Mouse (Mus musculus): ENCODE results near the gene Rasgef1b. TPM values are rescaled to one million over a fixed set of nuclear protein-coding genes. Genes with fewer than 3 reads are reported as not detected.

Rasgef1b gene
- polyA plus RNA-seq, 1 experiment from 2014 or later, result 8.5 TPM

GRCm38 (mm10) chr5:99404403-99405170 lies 324.3 kb downstream of the Rasgef1b start:
- no peak for ATAC-seq (ENCODE audit: insufficient number of reproducible peaks, insufficient read depth, low FRiP score, low TSS enrichment, low read depth)
- H3K36me3 ChIP-seq, result no peaks in the 10 kb centered on the region
- no peak overlapping the region for H3K4me2 ChIP-seq
- H3K9ac ChIP-seq, result no peak overlapping the region
- 83% methylated on average over 11 of the region's 11 CpGs for WGBS
- peaks cover 16% of the 10 kb centered on the region for H3K4me1 ChIP-seq
- no peak overlapping the region for H3K27ac ChIP-seq
- H3K4me3 ChIP-seq, result no peak overlapping the region
- H3K9me3 ChIP-seq, result no peaks in the 10 kb centered on the region
- no peaks in the 10 kb centered on the region for H3K27me3 ChIP-seq

- WGBS, result 53% methylated on average over 5 of the region's 5 CpGs
- no peak overlapping the region for H3K9ac ChIP-seq
- H3K4me2 ChIP-seq, result no peak overlapping the region
- no peaks in the 10 kb centered on the region for H3K27me3 ChIP-seq
- H3K36me3 ChIP-seq, result no peaks in the 10 kb centered on the region
- no peak overlapping the region for H3K27ac ChIP-seq
- ATAC-seq (ENCODE audit: insufficient number of reproducible peaks, insufficient read depth, low FRiP score, low TSS enrichment, low read depth), result no peak
- H3K4me1 ChIP-seq, result peaks cover 16% of the 10 kb centered on the region
- H3K9me3 ChIP-seq, result no peaks in the 10 kb centered on the region
- H3K4me3 ChIP-seq, result no peak overlapping the region
These were observed 325.5 kb downstream of the Rasgef1b start for GRCm38 (mm10) chr5:99403325-99403724.

- 27% methylated on average over 2 of the region's 2 CpGs for WGBS
These were observed 326.1 kb downstream of the Rasgef1b start for GRCm38 (mm10) chr5:99402784-99403183.

GRCm38 (mm10) chr5:99402297-99402696 lies 326.6 kb downstream of the Rasgef1b start:
- H3K27me3 ChIP-seq, result no peaks in the 10 kb centered on the region
- H3K4me3 ChIP-seq, result no peak overlapping the region
- 14% methylated on average over 7 of the region's 7 CpGs for WGBS
- H3K36me3 ChIP-seq, result no peaks in the 10 kb centered on the region
- H3K4me1 ChIP-seq, result peaks cover 16% of the 10 kb centered on the region
- ATAC-seq (ENCODE audit: insufficient number of reproducible peaks, insufficient read depth, low FRiP score, low TSS enrichment, low read depth), result peak; percentile 72; the same call in 1 of the 2 replicates
- H3K9ac ChIP-seq, result no peak overlapping the region
- no peaks in the 10 kb centered on the region for H3K9me3 ChIP-seq
- H3K27ac ChIP-seq, result no peak overlapping the region
- H3K4me2 ChIP-seq, result peak overlapping the region; percentile 20; the same call in 1 of the 2 replicates

More at GRCm38 (mm10) chr5:99402784-99403183, 326.1 kb downstream of the Rasgef1b start:
- peak overlapping the region; percentile 20; the same call in 1 of the 2 replicates for H3K4me2 ChIP-seq
- peaks cover 16% of the 10 kb centered on the region for H3K4me1 ChIP-seq
- no peak overlapping the region for H3K27ac ChIP-seq
- H3K36me3 ChIP-seq, result no peaks in the 10 kb centered on the region
- H3K4me3 ChIP-seq, result no peak overlapping the region
- ATAC-seq (ENCODE audit: insufficient number of reproducible peaks, insufficient read depth, low FRiP score, low TSS enrichment, low read depth), result 0 out of 2 replicates have a peak, but pooled peaks have one; percentile 30
- no peak overlapping the region for H3K9ac ChIP-seq
- H3K27me3 ChIP-seq, result no peaks in the 10 kb centered on the region
- no peaks in the 10 kb centered on the region for H3K9me3 ChIP-seq

- H3K4me3 ChIP-seq, result no peak overlapping the region
- no peak for ATAC-seq (ENCODE audit: insufficient number of reproducible peaks, insufficient read depth, low FRiP score, low TSS enrichment, low read depth)
- no peak overlapping the region for H3K4me2 ChIP-seq
- no peaks in the 10 kb centered on the region for H3K9me3 ChIP-seq
- no peak overlapping the region for H3K27ac ChIP-seq
- WGBS, result 57% methylated on average over 7 of the region's 7 CpGs
- peaks cover 16% of the 10 kb centered on the region for H3K4me1 ChIP-seq
- H3K27me3 ChIP-seq, result no peaks in the 10 kb centered on the region
- no peak overlapping the region for H3K9ac ChIP-seq
- no peaks in the 10 kb centered on the region for H3K36me3 ChIP-seq
These were observed 328.8 kb downstream of the Rasgef1b start for GRCm38 (mm10) chr5:99399855-99400626.

- H3K36me3 ChIP-seq, result no peaks in the 10 kb centered on the region
- 87% methylated on average over 5 of the region's 5 CpGs for WGBS
- no peak overlapping the region for H3K4me3 ChIP-seq
- ATAC-seq (ENCODE audit: insufficient number of reproducible peaks, insufficient read depth, low FRiP score, low TSS enrichment, low read depth), result no peak
- no peaks in the 10 kb centered on the region for H3K27me3 ChIP-seq
- H3K4me1 ChIP-seq, result peaks cover 16% of the 10 kb centered on the region
- H3K4me2 ChIP-seq, result no peak overlapping the region
- no peak overlapping the region for H3K9ac ChIP-seq
- H3K9me3 ChIP-seq, result no peaks in the 10 kb centered on the region
- no peak overlapping the region for H3K27ac ChIP-seq
These were observed 330.3 kb downstream of the Rasgef1b start for GRCm38 (mm10) chr5:99398472-99399070.

- 80% methylated on average over 5 of the region's 5 CpGs for WGBS
These were observed 334.3 kb downstream of the Rasgef1b start for GRCm38 (mm10) chr5:99394578-99394977.

GRCm38 (mm10) chr5:99391525-99391924 lies 337.3 kb downstream of the Rasgef1b start:
- peaks cover 3% of the 10 kb centered on the region for H3K27me3 ChIP-seq
- peaks cover 5% of the 10 kb centered on the region for H3K4me1 ChIP-seq
- H3K4me3 ChIP-seq, result no peak overlapping the region
- 56% methylated on average over 3 of the region's 3 CpGs for WGBS
- no peak overlapping the region for H3K9ac ChIP-seq
- no peaks in the 10 kb centered on the region for H3K36me3 ChIP-seq
- ATAC-seq (ENCODE audit: insufficient number of reproducible peaks, insufficient read depth, low FRiP score, low TSS enrichment, low read depth), result no peak
- H3K9me3 ChIP-seq, result no peaks in the 10 kb centered on the region
- H3K4me2 ChIP-seq, result no peak overlapping the region
- H3K27ac ChIP-seq, result no peak overlapping the region

More at GRCm38 (mm10) chr5:99394578-99394977, 334.3 kb downstream of the Rasgef1b start:
- Histone ChIP-seq H3K9ac (no peak overlapping the region), H3K9me3 (no peaks in the 10 kb centered on the region), H3K4me1 (no peaks in the 10 kb centered on the region), H3K27ac (no peak overlapping the region), H3K36me3 (no peaks in the 10 kb centered on the region), H3K27me3 (no peaks in the 10 kb centered on the region), H3K4me2 (no peak overlapping the region), H3K4me3 (no peak overlapping the region)
- ATAC-seq (ENCODE audit: insufficient number of reproducible peaks, insufficient read depth, low FRiP score, low TSS enrichment, low read depth), result no peak

- no peak overlapping the region for H3K9ac ChIP-seq
- no peaks in the 10 kb centered on the region for H3K9me3 ChIP-seq
- no peak for ATAC-seq (ENCODE audit: insufficient number of reproducible peaks, insufficient read depth, low FRiP score, low TSS enrichment, low read depth)
- H3K27ac ChIP-seq, result no peak overlapping the region
- 42% methylated on average over 7 of the region's 7 CpGs for WGBS
- H3K4me3 ChIP-seq, result no peak overlapping the region
- peaks cover 3% of the 10 kb centered on the region for H3K27me3 ChIP-seq
- peaks cover 5% of the 10 kb centered on the region for H3K4me1 ChIP-seq
- no peak overlapping the region for H3K4me2 ChIP-seq
- H3K36me3 ChIP-seq, result no peaks in the 10 kb centered on the region
These were observed 338.1 kb downstream of the Rasgef1b start for GRCm38 (mm10) chr5:99390776-99391175.

GRCm38 (mm10) chr5:99390314-99390713 lies 338.6 kb downstream of the Rasgef1b start:
- Histone ChIP-seq H3K9ac (no peak overlapping the region), H3K27ac (no peak overlapping the region), H3K4me3 (no peak overlapping the region), H3K4me1 (peaks cover 5% of the 10 kb centered on the region), H3K36me3 (no peaks in the 10 kb centered on the region), H3K9me3 (no peaks in the 10 kb centered on the region), H3K27me3 (peaks cover 3% of the 10 kb centered on the region), H3K4me2 (no peak overlapping the region)
- WGBS, result 70% methylated on average over 3 of the region's 3 CpGs
- no peak for ATAC-seq (ENCODE audit: insufficient number of reproducible peaks, insufficient read depth, low FRiP score, low TSS enrichment, low read depth)

- Histone ChIP-seq H3K27ac (no peak overlapping the region), H3K36me3 (no peaks in the 10 kb centered on the region), H3K4me3 (no peak overlapping the region), H3K4me2 (no peak overlapping the region), H3K9me3 (no peaks in the 10 kb centered on the region), H3K4me1 (peaks cover 5% of the 10 kb centered on the region), H3K27me3 (peaks cover 3% of the 10 kb centered on the region), H3K9ac (no peak overlapping the region)
- no peak for ATAC-seq (ENCODE audit: insufficient number of reproducible peaks, insufficient read depth, low FRiP score, low TSS enrichment, low read depth)
- 89% methylated on average over 10 of the region's 10 CpGs for WGBS
These were observed 340.1 kb downstream of the Rasgef1b start for GRCm38 (mm10) chr5:99388585-99389250.
